Mouse (Mus musculus): ENCODE results near the gene Mafk. TPM values are rescaled to one million over a fixed set of nuclear protein-coding genes. Genes with fewer than 3 reads are reported as not detected.

Mafk gene
- polyA plus RNA-seq, 1 experiment from 2014 or later, result 20.6 TPM

DNA sequence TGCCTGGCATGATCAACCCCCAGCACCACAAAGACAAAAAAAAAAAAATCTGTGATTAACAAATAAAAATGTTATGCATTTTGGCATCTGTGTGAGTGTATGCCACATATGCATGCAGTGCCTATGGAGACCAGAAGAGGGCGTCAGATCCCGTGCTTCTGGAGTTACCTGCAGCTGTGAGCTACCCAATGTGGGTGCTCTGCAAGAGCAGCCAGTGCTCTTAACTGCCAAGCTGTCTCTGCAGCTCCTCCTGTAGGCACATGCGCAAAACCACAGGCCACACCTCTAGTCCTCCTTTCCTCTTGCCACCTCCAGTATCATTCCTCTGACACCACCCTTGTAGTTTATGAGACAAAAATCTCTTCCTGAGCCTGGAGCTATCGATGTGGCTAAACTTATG is 18.1 kb downstream of the Mafk start:
- Histone ChIP-seq H3K4me2 (replicated peaks) (no peak overlapping the region), H3K9me3 (no peaks in the 10 kb centered on the region), H3K27me3 (peaks cover 13% of the 10 kb centered on the region; the same call in 1 of the 2 replicates), H3K27ac (replicated peaks) (no peak overlapping the region), H3K4me1 (no peaks in the 10 kb centered on the region), H3K36me3 (no peaks in the 10 kb centered on the region), H3K9ac (replicated peaks) (no peak overlapping the region), H3K4me3 (no peak overlapping the region)
- ATAC-seq (replicated peaks), result no peak
- 59% methylated on average over 4 of the region's 4 CpGs for WGBS

GRCm38 (mm10) chr5:139811677-139812397 is 20.5 kb downstream of the Mafk start:
- no peaks in the 10 kb centered on the region for H3K36me3 ChIP-seq
- no peak overlapping the region for H3K9ac ChIP-seq (replicated peaks)
- H3K27ac ChIP-seq (replicated peaks), result no peak overlapping the region
- peaks cover 18% of the 10 kb centered on the region; the same call in 1 of the 2 replicates for H3K27me3 ChIP-seq
- no peak for ATAC-seq (replicated peaks)
- no peak overlapping the region for H3K4me3 ChIP-seq
- H3K4me1 ChIP-seq, result no peaks in the 10 kb centered on the region
- H3K4me2 ChIP-seq (replicated peaks), result no peak overlapping the region
- no peaks in the 10 kb centered on the region for H3K9me3 ChIP-seq
- 83% methylated on average over 15 of the region's 15 CpGs for WGBS

GRCm38 (mm10) chr5:139812398-139813125 is 21.2 kb downstream of the Mafk start:
- H3K4me1 ChIP-seq, result no peaks in the 10 kb centered on the region
- no peaks in the 10 kb centered on the region for H3K36me3 ChIP-seq
- no peak overlapping the region for H3K27ac ChIP-seq (replicated peaks)
- ATAC-seq (replicated peaks), result no peak
- peaks cover 18% of the 10 kb centered on the region; the same call in 1 of the 2 replicates for H3K27me3 ChIP-seq
- no peak overlapping the region for H3K9ac ChIP-seq (replicated peaks)
- H3K9me3 ChIP-seq, result no peaks in the 10 kb centered on the region
- H3K4me3 ChIP-seq, result no peak overlapping the region
- whole genome bisulfite sequencing, result 68% methylated on average over 20 of the region's 20 CpGs
- no peak overlapping the region for H3K4me2 ChIP-seq (replicated peaks)

DNA sequence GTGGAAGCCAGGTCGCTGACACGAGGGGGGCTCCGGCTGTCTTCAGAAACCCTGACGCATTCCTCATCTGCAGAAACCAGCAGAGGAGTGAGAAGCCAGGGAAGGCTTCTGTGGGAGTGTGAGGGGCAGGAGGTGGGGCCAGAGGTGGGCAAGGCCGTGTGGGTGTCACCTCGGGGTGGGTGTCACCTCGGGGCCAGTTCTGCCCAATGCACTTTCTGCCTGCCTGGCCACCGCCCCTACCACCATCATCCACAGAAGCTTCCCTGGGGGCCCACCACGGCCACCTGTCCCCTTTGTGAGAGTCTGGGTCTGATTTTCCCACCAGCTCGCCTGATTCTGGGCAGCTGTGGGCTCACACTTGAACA is 21.8 kb downstream of the Mafk start:
- H3K4me3 ChIP-seq, result no peak overlapping the region
- H3K36me3 ChIP-seq, result no peaks in the 10 kb centered on the region
- H3K9me3 ChIP-seq, result no peaks in the 10 kb centered on the region
- no peak overlapping the region for H3K27ac ChIP-seq (replicated peaks)
- peaks cover 18% of the 10 kb centered on the region; the same call in 1 of the 2 replicates for H3K27me3 ChIP-seq
- no peaks in the 10 kb centered on the region for H3K4me1 ChIP-seq
- no peak overlapping the region for H3K4me2 ChIP-seq (replicated peaks)
- WGBS, result 47% methylated on average over 10 of the region's 10 CpGs
- H3K9ac ChIP-seq (replicated peaks), result no peak overlapping the region
- ATAC-seq (replicated peaks), result no peak

DNA sequence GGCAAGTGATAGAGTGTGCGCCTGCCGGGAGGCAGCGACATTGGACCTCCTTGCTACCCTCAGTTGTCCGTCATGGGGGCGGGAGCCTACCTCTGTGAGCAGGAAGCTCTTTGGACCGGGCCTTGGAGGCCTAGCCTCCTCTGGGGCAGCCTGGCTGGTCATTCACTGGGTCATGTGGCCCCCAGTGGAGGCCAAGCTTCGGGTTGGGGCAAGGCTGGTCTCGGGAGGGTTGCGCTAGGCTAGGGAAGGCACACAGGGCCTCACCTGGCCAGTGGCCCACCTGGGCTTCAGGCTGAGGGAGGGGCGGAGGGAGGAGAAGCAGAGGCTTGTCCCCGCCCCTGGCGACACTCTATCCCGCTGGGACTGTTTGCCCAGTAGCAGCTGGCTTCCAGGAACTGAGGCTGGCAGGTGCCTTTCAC is 22.7 kb downstream of the Mafk start:
- Histone ChIP-seq H3K27me3 (peaks cover 18% of the 10 kb centered on the region; the same call in 1 of the 2 replicates), H3K9ac (replicated peaks) (no peak overlapping the region), H3K36me3 (no peaks in the 10 kb centered on the region), H3K27ac (replicated peaks) (no peak overlapping the region), H3K4me1 (no peaks in the 10 kb centered on the region), H3K9me3 (no peaks in the 10 kb centered on the region), H3K4me3 (no peak overlapping the region), H3K4me2 (replicated peaks) (no peak overlapping the region)
- 9% methylated on average over 13 of the region's 13 CpGs for WGBS
- ATAC-seq (replicated peaks), result no peak

DNA sequence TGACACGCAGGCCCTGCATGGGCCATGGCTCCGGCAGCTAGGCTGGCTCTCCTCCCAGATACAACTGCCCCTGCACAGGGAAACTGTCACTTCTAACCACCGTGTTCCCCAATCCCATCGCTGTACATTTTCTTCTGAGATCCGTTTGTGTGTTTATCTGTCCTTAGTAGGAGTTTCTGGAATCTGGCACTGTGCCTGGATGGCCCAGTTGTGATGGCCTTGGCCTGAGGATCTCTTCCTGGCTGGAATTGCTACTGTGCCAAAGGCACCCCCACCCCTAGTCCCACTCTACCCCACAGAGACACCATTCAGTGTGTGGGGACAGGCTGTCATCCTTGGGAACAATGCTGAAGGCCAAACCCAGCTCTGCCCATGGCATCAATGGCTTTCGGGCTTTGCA is 24.7 kb downstream of the Mafk start:
- no peaks in the 10 kb centered on the region for H3K36me3 ChIP-seq
- no peaks in the 10 kb centered on the region for H3K9me3 ChIP-seq
- H3K4me3 ChIP-seq, result no peak overlapping the region
- no peak overlapping the region for H3K4me2 ChIP-seq (replicated peaks)
- no peak overlapping the region for H3K9ac ChIP-seq (replicated peaks)
- no peak overlapping the region for H3K27ac ChIP-seq (replicated peaks)
- H3K4me1 ChIP-seq, result no peaks in the 10 kb centered on the region
- H3K27me3 ChIP-seq, result peaks cover 18% of the 10 kb centered on the region; the same call in 1 of the 2 replicates
- ATAC-seq (replicated peaks), result no peak
- 76% methylated on average over 6 of the region's 6 CpGs for WGBS

DNA sequence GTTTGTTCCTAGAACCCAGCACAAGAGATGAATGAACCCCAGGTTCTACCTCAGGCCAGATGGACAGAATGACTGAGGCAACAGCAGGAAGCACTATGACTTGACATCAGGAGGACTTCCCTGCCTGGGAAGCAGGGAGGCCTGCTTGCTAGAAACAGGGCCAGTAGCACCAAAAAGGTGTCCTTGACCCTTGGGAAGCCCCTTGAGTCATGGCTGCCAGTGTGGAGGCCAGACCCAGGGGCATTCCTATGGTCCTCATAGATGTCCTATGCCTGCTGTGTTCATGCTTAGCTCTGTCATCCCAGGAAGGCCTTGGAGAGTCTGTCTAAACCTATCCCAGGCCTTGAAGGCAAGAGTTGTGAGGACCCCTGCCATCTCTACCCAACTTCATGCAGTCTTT is 25.1 kb downstream of the Mafk start:
- H3K9ac ChIP-seq (replicated peaks), result no peak overlapping the region
- no peak for ATAC-seq (replicated peaks)
- H3K27me3 ChIP-seq, result peaks cover 18% of the 10 kb centered on the region; the same call in 1 of the 2 replicates
- no peak overlapping the region for H3K27ac ChIP-seq (replicated peaks)
- H3K4me2 ChIP-seq (replicated peaks), result no peak overlapping the region
- no peaks in the 10 kb centered on the region for H3K4me1 ChIP-seq
- H3K36me3 ChIP-seq, result no peaks in the 10 kb centered on the region
- H3K4me3 ChIP-seq, result no peak overlapping the region
- no peaks in the 10 kb centered on the region for H3K9me3 ChIP-seq

GRCm38 (mm10) chr5:139817292-139817691 is 26.0 kb downstream of the Mafk start:
- Histone ChIP-seq H3K27me3 (peaks cover 18% of the 10 kb centered on the region; the same call in 1 of the 2 replicates), H3K4me1 (no peaks in the 10 kb centered on the region), H3K9me3 (no peaks in the 10 kb centered on the region), H3K4me2 (replicated peaks) (no peak overlapping the region), H3K4me3 (no peak overlapping the region), H3K36me3 (peaks cover 6% of the 10 kb centered on the region), H3K27ac (replicated peaks) (no peak overlapping the region), H3K9ac (replicated peaks) (no peak overlapping the region)
- ATAC-seq (replicated peaks), result no peak
- 4% methylated on average over 1 of the region's 1 CpGs for WGBS

GRCm38 (mm10) chr5:139818056-139818455 is 26.7 kb downstream of the Mafk start:
- Histone ChIP-seq H3K27ac (replicated peaks) (no peak overlapping the region), H3K27me3 (peaks cover 15% of the 10 kb centered on the region; the same call in 1 of the 2 replicates), H3K4me2 (replicated peaks) (no peak overlapping the region), H3K36me3 (peaks cover 12% of the 10 kb centered on the region), H3K4me1 (no peaks in the 10 kb centered on the region), H3K9ac (replicated peaks) (no peak overlapping the region), H3K9me3 (no peaks in the 10 kb centered on the region), H3K4me3 (no peak overlapping the region)
- no peak for ATAC-seq (replicated peaks)
- whole genome bisulfite sequencing, result 82% methylated on average over 3 of the region's 3 CpGs

GRCm38 (mm10) chr5:139818801-139819200 is 27.5 kb downstream of the Mafk start:
- Histone ChIP-seq H3K4me3 (no peak overlapping the region), H3K36me3 (peaks cover 18% of the 10 kb centered on the region), H3K4me2 (replicated peaks) (no peak overlapping the region), H3K27me3 (peaks cover 11% of the 10 kb centered on the region; the same call in 1 of the 2 replicates), H3K27ac (replicated peaks) (no peak overlapping the region), H3K9me3 (no peaks in the 10 kb centered on the region), H3K9ac (replicated peaks) (no peak overlapping the region), H3K4me1 (no peaks in the 10 kb centered on the region)
- ATAC-seq (replicated peaks), result no peak
- 59% methylated on average over 4 of the region's 4 CpGs for WGBS

- peaks cover 4% of the 10 kb centered on the region; the same call in 1 of the 2 replicates for H3K27me3 ChIP-seq
- H3K36me3 ChIP-seq, result peaks cover 18% of the 10 kb centered on the region
- H3K27ac ChIP-seq (replicated peaks), result no peak within 1 kb of the TSS
- H3K9ac ChIP-seq (replicated peaks), result no peak within 1 kb of the TSS
- no peak within 1 kb of the TSS for H3K4me2 ChIP-seq (replicated peaks)
- peaks cover 4% of the 10 kb centered on the region for H3K4me1 ChIP-seq
- 0 out of 2 replicates have a peak, but pooled peaks have one; percentile 11 for ATAC-seq (replicated peaks)
- no peaks in the 10 kb centered on the region for H3K9me3 ChIP-seq
- H3K4me3 ChIP-seq, result no peak within 1 kb of the TSS
- 86% methylated on average over 9 of the region's 9 CpGs for WGBS
These were observed 28.3 kb downstream of the Mafk start, which contains the start of gene Tmem184a for GRCm38 (mm10) chr5:139819538-139820181. TSS of gene Tmem184a (minus strand) at chr5:139819917.

All from forebrain, embryonic 15.5 days (tissue).